Mouse (Mus musculus): ENCODE measurements around the gene Cep95.

GRCm38 (mm10) chr11:106759028-106759427, 30.0 kb upstream of the Cep95 start:
- no peak for TF ChIP-seq GATA1 (IDR thresholded peaks at IDR 0.05; ENCODE audit: borderline replicate concordance, low read length)
- no peak for TF ChIP-seq FLI1 (IDR thresholded peaks at IDR 0.05; ENCODE audit: low read length)

Measured in megakaryocyte, embryonic 14.5 days (primary cell).